Mouse (Mus musculus): ENCODE results near the gene Polr2f. TPM values are rescaled to one million over a fixed set of nuclear protein-coding genes. Genes with fewer than 3 reads are reported as not detected.
A peak's percentile ranks its signal among the peaks of the same experiment; 100 is the strongest.

The Polr2f gene
- polyA plus RNA-seq, 1 experiment from 2014 or later: 256 TPM

DNA sequence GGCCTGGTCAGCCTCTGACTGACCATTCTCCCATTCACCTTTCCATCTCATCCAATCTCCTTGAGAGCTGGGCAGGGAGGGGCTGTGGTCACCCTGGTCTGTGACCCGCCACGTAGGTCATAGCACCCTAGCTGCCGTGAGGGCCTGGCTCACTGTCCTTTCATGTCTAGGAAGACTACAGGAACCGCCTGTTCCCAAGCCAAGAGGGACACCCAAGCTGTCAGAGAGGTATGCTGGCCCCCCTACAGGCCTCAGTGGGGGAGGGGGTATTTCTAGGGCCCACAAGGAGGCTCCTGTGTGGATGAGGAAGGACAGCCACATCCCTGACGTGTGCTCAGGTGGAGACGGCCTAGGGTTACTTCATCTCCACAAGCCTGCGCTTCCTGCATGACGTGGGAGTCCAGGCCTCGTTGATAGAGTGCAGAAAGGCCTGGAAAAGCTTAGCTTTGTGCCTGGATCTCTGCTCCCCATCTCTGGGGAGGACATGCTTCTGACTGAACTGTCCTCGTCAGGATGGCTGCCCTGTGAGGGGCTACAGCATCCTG lies 16.4 kb upstream of the Polr2f start:
- H3K27me3 ChIP-seq (replicated peaks; ENCODE audit: control insufficient read depth, insufficient read depth, low read length): no peaks in the 10 kb centered on the region
- no peak for ATAC-seq
- H3K4me3 ChIP-seq (ENCODE audit: low read depth, low read length): no peak overlapping the region
- no peak overlapping the region for H3K9ac ChIP-seq (ENCODE audit: low read depth, low read length)
- peaks cover 86% of the 10 kb centered on the region for H3K36me3 ChIP-seq (ENCODE audit: control insufficient read depth, insufficient read depth)
- H3K4me2 ChIP-seq (replicated peaks; ENCODE audit: low read depth): no peak overlapping the region
- H3K27ac ChIP-seq (ENCODE audit: low read depth, low read length): no peak overlapping the region
- no peaks in the 10 kb centered on the region for H3K4me1 ChIP-seq (replicated peaks; ENCODE audit: control insufficient read depth, insufficient read depth, low read length)
- H3K9me3 ChIP-seq (ENCODE audit: control insufficient read depth): no peaks in the 10 kb centered on the region
- 87% methylated on average over 10 of the region's 10 CpGs for WGBS
- no peak for TF ChIP-seq CTCF (IDR thresholded peaks at IDR 0.05; ENCODE audit: low read depth)

DNA sequence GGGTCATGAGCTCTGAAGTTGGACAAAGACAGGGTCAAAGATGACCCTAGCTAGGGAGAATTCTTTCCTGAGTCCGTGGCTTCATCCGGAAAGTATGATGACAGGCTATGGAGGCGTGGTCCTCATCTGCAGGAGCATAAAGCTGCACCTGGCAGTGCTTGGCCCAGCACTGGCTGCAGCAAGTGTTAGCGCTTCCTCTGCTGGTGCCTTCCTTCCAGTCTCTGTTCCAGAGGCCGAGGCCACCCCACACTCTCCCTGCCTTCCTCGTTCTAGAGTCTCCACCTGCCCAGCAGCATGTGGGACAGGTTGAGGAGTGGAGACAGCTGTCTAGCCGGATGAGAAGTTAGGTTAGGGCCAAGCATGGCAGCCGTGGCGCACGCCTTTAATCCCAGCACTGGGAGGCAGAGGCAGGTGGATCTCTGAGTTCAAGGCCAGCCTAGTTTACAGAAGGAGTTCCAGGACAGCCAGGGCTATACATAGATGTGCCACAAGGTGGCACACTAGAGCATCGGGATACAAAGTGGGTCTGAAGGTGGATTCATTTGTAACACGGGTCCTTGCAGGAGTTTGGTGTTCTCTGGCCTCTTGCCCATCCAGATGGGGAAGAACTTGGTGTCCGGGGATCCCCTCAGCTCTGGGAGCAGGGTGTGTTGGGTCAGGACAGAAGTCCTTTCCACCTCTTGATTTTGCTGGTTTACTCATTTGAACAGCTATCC lies 14.4 kb upstream of the Polr2f start:
- no peaks in the 10 kb centered on the region for H3K9me3 ChIP-seq (ENCODE audit: control insufficient read depth)
- no peaks in the 10 kb centered on the region for H3K4me1 ChIP-seq (replicated peaks; ENCODE audit: control insufficient read depth, insufficient read depth, low read length)
- no peak overlapping the region for H3K4me2 ChIP-seq (replicated peaks; ENCODE audit: low read depth)
- H3K27me3 ChIP-seq (replicated peaks; ENCODE audit: control insufficient read depth, insufficient read depth, low read length): no peaks in the 10 kb centered on the region
- ATAC-seq: no peak
- WGBS: 75% methylated on average over 13 of the region's 13 CpGs
- H3K9ac ChIP-seq (ENCODE audit: low read depth, low read length): no peak overlapping the region
- H3K4me3 ChIP-seq (ENCODE audit: low read depth, low read length): no peak overlapping the region
- peak; percentile 81 for TF ChIP-seq CTCF (IDR thresholded peaks at IDR 0.05; ENCODE audit: low read depth)
- H3K27ac ChIP-seq (ENCODE audit: low read depth, low read length): no peak overlapping the region
- peaks cover 85% of the 10 kb centered on the region for H3K36me3 ChIP-seq (ENCODE audit: control insufficient read depth, insufficient read depth)

DNA sequence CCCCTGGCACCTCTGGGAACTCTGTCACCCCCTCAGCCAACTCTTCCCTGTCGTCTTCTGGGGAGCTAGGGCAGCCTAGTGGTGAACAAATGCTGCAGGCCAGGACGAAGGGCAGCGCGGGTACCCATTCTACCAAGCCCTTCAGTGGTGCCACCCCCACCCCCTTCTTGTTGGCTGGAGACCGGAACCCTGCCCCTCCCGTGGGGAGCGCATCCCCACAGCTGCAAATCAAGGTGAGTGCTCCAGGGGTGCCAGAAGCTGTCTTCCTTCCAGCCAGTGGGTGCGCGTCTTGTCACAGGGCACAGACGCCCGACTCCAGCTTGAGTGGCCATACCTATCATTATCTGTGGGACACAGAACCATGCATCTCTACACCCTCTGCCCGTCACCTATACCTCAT lies 13.7 kb upstream of the Polr2f start:
- Histone ChIP-seq H3K4me1 (replicated peaks; ENCODE audit: control insufficient read depth, insufficient read depth, low read length) (no peaks in the 10 kb centered on the region), H3K36me3 (ENCODE audit: control insufficient read depth, insufficient read depth) (peaks cover 83% of the 10 kb centered on the region), H3K9me3 (ENCODE audit: control insufficient read depth) (no peaks in the 10 kb centered on the region), H3K9ac (ENCODE audit: low read depth, low read length) (no peak overlapping the region), H3K27me3 (replicated peaks; ENCODE audit: control insufficient read depth, insufficient read depth, low read length) (no peaks in the 10 kb centered on the region), H3K4me2 (replicated peaks; ENCODE audit: low read depth) (no peak overlapping the region), H3K4me3 (ENCODE audit: low read depth, low read length) (no peak overlapping the region), H3K27ac (ENCODE audit: low read depth, low read length) (no peak overlapping the region)
- ATAC-seq: no peak
- WGBS: 95% methylated on average over 12 of the region's 12 CpGs
- TF ChIP-seq CTCF (IDR thresholded peaks at IDR 0.05; ENCODE audit: low read depth): no peak

DNA sequence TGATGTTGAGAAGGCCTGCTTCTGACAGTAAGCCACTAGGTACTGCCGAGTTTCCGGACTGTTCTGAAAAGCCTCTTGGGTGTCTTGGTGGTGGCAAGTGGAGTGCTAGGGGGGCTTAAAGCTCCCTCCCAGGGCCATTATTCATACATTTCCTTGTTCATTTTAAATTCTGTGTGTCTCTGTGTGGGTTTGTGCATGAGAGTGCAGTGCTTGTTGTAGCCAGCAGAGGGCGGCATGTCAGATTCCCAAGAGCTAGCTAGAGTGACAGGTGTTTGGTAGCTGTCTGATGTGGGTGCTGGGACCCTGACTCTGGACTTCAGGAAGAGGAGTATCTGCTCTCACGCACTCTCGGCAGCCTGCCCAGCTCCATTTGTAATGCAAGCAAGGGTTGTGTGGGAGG lies 12.6 kb upstream of the Polr2f start:
- Histone ChIP-seq H3K36me3 (ENCODE audit: control insufficient read depth, insufficient read depth) (peaks cover 83% of the 10 kb centered on the region), H3K9me3 (ENCODE audit: control insufficient read depth) (no peaks in the 10 kb centered on the region), H3K4me3 (ENCODE audit: low read depth, low read length) (no peak overlapping the region), H3K9ac (ENCODE audit: low read depth, low read length) (no peak overlapping the region), H3K4me1 (replicated peaks; ENCODE audit: control insufficient read depth, insufficient read depth, low read length) (no peaks in the 10 kb centered on the region), H3K27me3 (replicated peaks; ENCODE audit: control insufficient read depth, insufficient read depth, low read length) (no peaks in the 10 kb centered on the region), H3K4me2 (replicated peaks; ENCODE audit: low read depth) (no peak overlapping the region), H3K27ac (ENCODE audit: low read depth, low read length) (no peak overlapping the region)
- no peak for ATAC-seq
- 95% methylated on average over 5 of the region's 5 CpGs for WGBS
- TF ChIP-seq CTCF (IDR thresholded peaks at IDR 0.05; ENCODE audit: low read depth): peak; percentile 64

DNA sequence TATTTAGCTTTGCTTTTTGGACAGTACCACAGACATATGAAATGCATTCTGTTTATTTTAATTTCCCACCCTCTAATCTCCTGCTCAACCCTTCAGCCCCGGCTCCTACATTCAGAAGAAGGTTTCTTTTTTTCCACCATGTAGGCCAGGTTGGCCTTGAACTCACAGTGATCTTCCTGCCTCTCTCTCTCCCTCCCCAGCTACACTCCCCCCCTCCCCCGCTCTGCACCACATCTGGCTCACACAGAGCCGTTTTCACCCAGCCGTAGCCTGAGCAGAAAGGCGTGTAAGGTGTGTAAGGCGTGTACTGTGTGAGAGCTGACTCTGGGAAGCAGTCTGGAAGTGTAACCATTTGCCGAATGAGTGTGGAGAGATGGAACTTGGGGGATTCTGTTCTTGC lies 11.5 kb upstream of the Polr2f start:
- peaks cover 85% of the 10 kb centered on the region for H3K36me3 ChIP-seq (ENCODE audit: control insufficient read depth, insufficient read depth)
- H3K4me2 ChIP-seq (replicated peaks; ENCODE audit: low read depth): no peak overlapping the region
- H3K9me3 ChIP-seq (ENCODE audit: control insufficient read depth): no peaks in the 10 kb centered on the region
- no peak overlapping the region for H3K9ac ChIP-seq (ENCODE audit: low read depth, low read length)
- H3K4me1 ChIP-seq (replicated peaks; ENCODE audit: control insufficient read depth, insufficient read depth, low read length): no peaks in the 10 kb centered on the region
- TF ChIP-seq CTCF (IDR thresholded peaks at IDR 0.05; ENCODE audit: low read depth): no peak
- no peaks in the 10 kb centered on the region for H3K27me3 ChIP-seq (replicated peaks; ENCODE audit: control insufficient read depth, insufficient read depth, low read length)
- no peak for ATAC-seq
- no peak overlapping the region for H3K4me3 ChIP-seq (ENCODE audit: low read depth, low read length)
- H3K27ac ChIP-seq (ENCODE audit: low read depth, low read length): no peak overlapping the region
- WGBS: 63% methylated on average over 7 of the region's 7 CpGs

DNA sequence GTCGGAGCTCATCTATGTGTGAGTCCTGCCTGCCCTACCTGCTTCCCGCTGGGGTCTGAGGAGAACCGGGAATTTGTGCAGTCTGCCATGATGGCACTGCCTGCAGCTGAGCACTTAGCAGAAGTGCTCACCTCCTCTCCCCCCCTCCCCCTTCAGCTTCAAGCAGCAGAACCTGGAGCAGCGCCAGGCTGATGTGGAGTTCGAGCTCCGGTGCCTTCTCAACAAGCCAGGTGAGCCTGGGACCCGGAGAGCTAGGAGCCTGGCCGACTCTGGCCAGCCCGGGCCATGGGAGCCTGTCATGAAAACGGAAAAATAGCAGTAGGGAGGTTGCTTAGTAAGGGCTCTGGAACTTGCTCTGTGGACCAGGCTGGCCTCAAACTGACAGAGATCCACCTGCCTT lies 10.0 kb upstream of the Polr2f start:
- Histone ChIP-seq H3K4me3 (ENCODE audit: low read depth, low read length) (no peak overlapping the region), H3K9me3 (ENCODE audit: control insufficient read depth) (no peaks in the 10 kb centered on the region), H3K4me1 (replicated peaks; ENCODE audit: control insufficient read depth, insufficient read depth, low read length) (no peaks in the 10 kb centered on the region), H3K27me3 (replicated peaks; ENCODE audit: control insufficient read depth, insufficient read depth, low read length) (no peaks in the 10 kb centered on the region), H3K36me3 (ENCODE audit: control insufficient read depth, insufficient read depth) (peaks cover 71% of the 10 kb centered on the region), H3K27ac (ENCODE audit: low read depth, low read length) (no peak overlapping the region), H3K9ac (ENCODE audit: low read depth, low read length) (no peak overlapping the region), H3K4me2 (replicated peaks; ENCODE audit: low read depth) (no peak overlapping the region)
- WGBS: 84% methylated on average over 10 of the region's 10 CpGs
- no peak for TF ChIP-seq CTCF (IDR thresholded peaks at IDR 0.05; ENCODE audit: low read depth)
- ATAC-seq: no peak

Measured in intestine, postnatal 0 days (tissue).